Mouse (Mus musculus) intestine, postnatal 0 days (tissue): ENCODE measurements around the gene Pou2f2. TPM values are rescaled to one million over a fixed set of nuclear protein-coding genes. Genes with fewer than 3 reads are reported as not detected.

Experiments
- ATAC-seq: fragments of 200-750 bp; cut with Nextera tagmentation; 2 replicates; pipeline ENCODE4 v1.8.0; 2017; ENCODE audit warnings: mild to moderate bottlenecking, moderate TSS enrichment, moderate library complexity
- H3K27ac ChIP-seq: fragments of 300-500 bp; sonication (generic); 2 replicates; pipeline ENCODE4 v1.5.1; 2014; ENCODE audit warnings: mild to moderate bottlenecking, low read depth, low read length, moderate library complexity
- H3K27me3 ChIP-seq: fragments of 300-500 bp; sonication (generic); replicated peaks from 2 replicates; pipeline ENCODE4 v1.6.1; 2014; ENCODE audit warnings: low read length, mixed read lengths; ENCODE audit not compliant: control insufficient read depth, insufficient read depth
- H3K36me3 ChIP-seq: fragments of 300-500 bp; sonication (generic); 2 replicates; pipeline ENCODE4 v1.6.1; 2014; ENCODE audit warnings: mild to moderate bottlenecking, moderate library complexity; ENCODE audit not compliant: control insufficient read depth, insufficient read depth
- H3K4me1 ChIP-seq: fragments of 300-500 bp; sonication (generic); replicated peaks from 2 replicates; pipeline ENCODE4 v1.6.1; 2014; ENCODE audit warnings: antibody characterized with exemption, low read length, mixed read lengths; ENCODE audit not compliant: control insufficient read depth, insufficient read depth
- H3K4me2 ChIP-seq: fragments of 300-500 bp; sonication (generic); replicated peaks from 2 replicates; pipeline ENCODE4 v1.6.1; 2014; ENCODE audit warnings: low read depth, mild to moderate bottlenecking, moderate library complexity
- H3K4me3 ChIP-seq: fragments of 300-500 bp; sonication (generic); 2 replicates; pipeline ENCODE4 v1.5.1; 2014; ENCODE audit warnings: low read depth, low read length
- H3K9ac ChIP-seq: fragments of 300-500 bp; sonication (generic); 2 replicates; pipeline ENCODE4 v1.6.1; 2014; ENCODE audit warnings: mild to moderate bottlenecking, low read depth, low read length
- H3K9me3 ChIP-seq: fragments of 300-500 bp; sonication (generic); 2 replicates; pipeline ENCODE4 v1.6.1; 2016; ENCODE audit warnings: mixed run types; ENCODE audit not compliant: control insufficient read depth
- CTCF ChIP-seq: sonication (generic); IDR thresholded peaks from 2 replicates; pipeline ENCODE4 v1.5.1; 2016; ENCODE audit warnings: low read depth, mild to moderate bottlenecking, control low read depth, antibody characterized with exemption, moderate library complexity
- WGBS: fragments of 180-500 bp; shearing (Covaris S2); extraction: QIAGEN DNeasy Blood & Tissue Kit; methylation state at CpG from one replicate; pipeline ENCODE4 v1.1.7; 2014; 5-methylcytosine and 5-hydroxymethylcytosine counted together
- polyA plus RNA-seq: library from polyadenylated mRNA; unstranded; fragments of >200 nt; fragmentation: Nextera tagmentation; extraction: Ambion mirVana; gene quantifications from 2 replicates; pipeline ENCODE4 v1.2.1, GENCODE M21; 2015

Pou2f2 gene
- polyA plus RNA-seq, 1 experiment from 2014 or later = 0.53 TPM

- no peak for ATAC-seq
- 36% methylated on average over 4 of the region's 4 CpGs for WGBS
- Histone ChIP-seq H3K27ac (no peak overlapping the region), H3K36me3 (no peaks in the 10 kb centered on the region), H3K9me3 (no peaks in the 10 kb centered on the region), H3K4me1 (no peaks in the 10 kb centered on the region; the same call in 1 of the 2 replicates), H3K9ac (no peak overlapping the region), H3K4me3 (no peak overlapping the region), H3K4me2 (no peak overlapping the region), H3K27me3 (peaks cover 6% of the 10 kb centered on the region)
- no peak for TF ChIP-seq CTCF
These were observed 24.9 kb downstream of the Pou2f2 start for GRCm38 (mm10) chr7:25154648-25155047.

GRCm38 (mm10) chr7:25153841-25154240 lies 25.7 kb downstream of the Pou2f2 start:
- Histone ChIP-seq H3K4me2 (no peak overlapping the region), H3K27ac (no peak overlapping the region), H3K4me3 (no peak overlapping the region), H3K9me3 (no peaks in the 10 kb centered on the region), H3K9ac (no peak overlapping the region), H3K36me3 (no peaks in the 10 kb centered on the region), H3K4me1 (no peaks in the 10 kb centered on the region; the same call in 1 of the 2 replicates), H3K27me3 (peaks cover 7% of the 10 kb centered on the region)
- no peak for TF ChIP-seq CTCF
- ATAC-seq = no peak
- 32% methylated on average over 7 of the region's 7 CpGs for WGBS

- Histone ChIP-seq H3K27me3 (peaks cover 7% of the 10 kb centered on the region), H3K4me2 (no peak overlapping the region), H3K27ac (no peak overlapping the region), H3K36me3 (no peaks in the 10 kb centered on the region), H3K4me1 (no peaks in the 10 kb centered on the region; the same call in 1 of the 2 replicates), H3K4me3 (no peak overlapping the region), H3K9ac (no peak overlapping the region), H3K9me3 (no peaks in the 10 kb centered on the region)
- 38% methylated on average over 10 of the region's 10 CpGs for WGBS
- TF ChIP-seq CTCF = no peak
- no peak for ATAC-seq
These were observed 27.5 kb downstream of the Pou2f2 start for GRCm38 (mm10) chr7:25151916-25152556.

- no peaks in the 10 kb centered on the region for H3K9me3 ChIP-seq
- no peak overlapping the region for H3K27ac ChIP-seq
- WGBS = 4% methylated on average over 5 of the region's 7 CpGs
- TF ChIP-seq CTCF = no peak
- no peak overlapping the region for H3K4me3 ChIP-seq
- peaks cover 7% of the 10 kb centered on the region for H3K27me3 ChIP-seq
- no peak for ATAC-seq
- no peak overlapping the region for H3K9ac ChIP-seq
- H3K4me1 ChIP-seq = no peaks in the 10 kb centered on the region; the same call in 1 of the 2 replicates
- H3K4me2 ChIP-seq = no peak overlapping the region
- no peaks in the 10 kb centered on the region for H3K36me3 ChIP-seq
These were observed 28.5 kb downstream of the Pou2f2 start for GRCm38 (mm10) chr7:25151009-25151408.

- no peak overlapping the region for H3K4me3 ChIP-seq
- ATAC-seq = no peak
- H3K9ac ChIP-seq = no peak overlapping the region
- WGBS = under 1% methylated on average over 10 of the region's 18 CpGs
- peaks cover 7% of the 10 kb centered on the region for H3K27me3 ChIP-seq
- no peak for TF ChIP-seq CTCF
- no peaks in the 10 kb centered on the region; the same call in 1 of the 2 replicates for H3K4me1 ChIP-seq
- no peak overlapping the region for H3K4me2 ChIP-seq
- no peaks in the 10 kb centered on the region for H3K9me3 ChIP-seq
- no peaks in the 10 kb centered on the region for H3K36me3 ChIP-seq
- no peak overlapping the region for H3K27ac ChIP-seq
These were observed 29.3 kb downstream of the Pou2f2 start for GRCm38 (mm10) chr7:25150151-25150663.

- no peak overlapping the region for H3K27ac ChIP-seq
- no peak for TF ChIP-seq CTCF
- H3K36me3 ChIP-seq = no peaks in the 10 kb centered on the region
- H3K9me3 ChIP-seq = no peaks in the 10 kb centered on the region
- H3K4me2 ChIP-seq = no peak overlapping the region
- no peak overlapping the region for H3K4me3 ChIP-seq
- 14% methylated on average over 10 of the region's 10 CpGs for WGBS
- H3K27me3 ChIP-seq = peaks cover 7% of the 10 kb centered on the region
- H3K9ac ChIP-seq = no peak overlapping the region
- H3K4me1 ChIP-seq = no peaks in the 10 kb centered on the region
- ATAC-seq = no peak
These were observed 33.6 kb downstream of the Pou2f2 start for GRCm38 (mm10) chr7:25145896-25146295.
